Mouse (Mus musculus) frontal cortex, postnatal 10 days (tissue): ENCODE data around the gene Lck.
"Not testable (repeated sequence)": the region's sequence is repeated elsewhere in the genome, so short reads cannot be mapped to it uniquely, and the experiment has no call there.

Source experiments
- DNase-seq, 2 experiments: peaks; one replicate each; pipeline ENCODE4 v3.0.0; 2022; ENCODE audit warnings: low spot score in 2 of 2, mixed read lengths in 1 of 2

The Lck gene

GRCm38 (mm10) chr4:129555862-129556531 lies 17.4 kb downstream of the Lck start:
- no peak for DNase-seq

DNA sequence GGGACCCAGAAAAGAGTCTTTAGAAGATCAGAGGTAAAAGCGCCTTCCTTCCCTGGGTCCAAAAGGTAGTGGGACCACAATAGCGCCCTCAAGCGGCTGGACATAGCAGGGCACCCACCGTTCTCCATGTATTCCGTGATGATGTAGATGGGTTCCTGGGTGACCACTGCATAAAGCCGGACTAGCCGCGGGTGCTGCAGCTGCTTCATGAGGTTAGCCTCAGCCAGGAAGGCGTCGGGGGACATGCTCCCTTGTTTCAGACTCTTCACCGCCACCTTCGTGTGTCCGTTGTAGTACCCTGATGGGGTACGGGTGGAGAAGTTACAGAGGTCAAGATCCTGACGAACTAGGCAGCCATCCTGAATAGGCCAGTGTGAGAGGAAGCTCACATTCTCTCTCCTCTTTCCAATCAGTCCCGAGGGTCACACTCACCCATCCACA lies 18.0 kb downstream of the Lck start:
- DNase-seq = peak in 1 of 2 experiments; percentile 48

DNA sequence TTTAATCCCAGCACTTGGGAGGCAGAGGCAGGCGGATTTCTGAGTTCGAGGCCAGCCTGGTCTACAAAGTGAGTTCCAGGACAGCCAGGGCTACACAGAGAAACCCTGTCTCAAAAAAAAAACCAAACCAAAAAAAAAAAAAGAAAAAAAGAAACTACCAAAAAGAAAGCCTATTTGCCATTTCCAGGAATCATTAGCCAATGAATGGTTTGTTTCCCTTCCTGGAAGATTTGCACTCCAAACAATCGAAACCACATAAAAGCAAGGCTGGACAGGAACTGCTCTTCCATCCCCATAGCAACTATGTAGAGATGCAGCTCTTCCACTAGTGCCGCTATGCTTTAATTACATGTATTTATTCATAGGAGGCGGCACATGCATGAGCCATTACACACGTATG lies 18.9 kb downstream of the Lck start:
- not testable (repeated sequence) for DNase-seq

- no peak for DNase-seq
Measured at GRCm38 (mm10) chr4:129550295-129550694, 23.1 kb downstream of the Lck start.

GRCm38 (mm10) chr4:129549306-129549705 lies 24.1 kb downstream of the Lck start:
- no peak for DNase-seq

DNA sequence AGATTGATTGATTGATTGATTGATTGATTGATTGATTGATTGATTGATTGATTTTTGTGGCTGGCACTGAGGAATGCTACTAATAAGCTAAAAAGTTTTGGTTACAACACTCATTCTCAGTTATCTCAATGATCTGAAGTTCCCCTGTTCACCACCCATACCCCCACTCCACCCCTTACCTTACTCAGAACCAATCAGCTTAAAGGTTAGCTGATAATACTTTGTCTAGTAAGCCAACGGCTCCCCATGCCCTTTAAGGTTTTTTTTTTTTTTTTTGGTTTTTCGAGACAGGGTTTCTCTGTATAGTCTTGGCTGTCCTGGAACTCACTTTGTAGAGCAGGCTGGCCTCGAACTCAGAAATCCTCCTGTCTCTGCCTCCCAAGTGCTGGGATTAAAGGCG lies 25.8 kb downstream of the Lck start:
- DNase-seq = not testable (repeated sequence)

- no peak for DNase-seq
Measured at GRCm38 (mm10) chr4:129544106-129544505, 29.3 kb downstream of the Lck start.

DNA sequence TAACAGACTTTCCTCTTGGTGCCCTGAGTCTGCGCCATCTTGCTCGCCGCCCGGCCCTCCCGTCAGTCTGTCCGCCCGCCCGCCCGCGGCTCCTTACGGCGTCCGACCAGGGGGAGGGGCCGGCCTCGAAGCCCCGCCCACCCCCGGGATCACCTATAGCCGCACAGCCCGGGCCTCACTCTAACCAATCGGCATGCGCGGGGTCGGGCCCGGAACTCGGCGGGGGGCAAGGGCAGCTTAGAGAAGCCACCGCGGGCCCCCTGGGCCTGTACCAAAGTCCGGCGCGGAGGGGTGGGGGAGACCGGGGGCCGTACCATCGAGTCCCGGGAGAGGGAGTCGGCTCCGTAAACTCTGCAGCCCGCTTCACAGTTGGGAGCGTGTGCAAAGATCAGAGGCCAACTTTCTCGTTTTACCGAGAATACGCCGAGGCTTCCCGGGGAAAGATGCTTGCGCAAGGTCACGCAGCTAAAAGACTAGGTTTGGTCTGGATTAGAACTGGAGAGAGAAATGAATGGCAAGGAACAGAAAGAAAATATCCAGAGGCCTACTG lies 30.8 kb downstream of the Lck start, which contains the start of gene Hdac1:
Hdac1 (minus strand) TSS at position 122 of the 550 bp plus-strand sequence.
- DNase-seq = peak; percentile 97

DNA sequence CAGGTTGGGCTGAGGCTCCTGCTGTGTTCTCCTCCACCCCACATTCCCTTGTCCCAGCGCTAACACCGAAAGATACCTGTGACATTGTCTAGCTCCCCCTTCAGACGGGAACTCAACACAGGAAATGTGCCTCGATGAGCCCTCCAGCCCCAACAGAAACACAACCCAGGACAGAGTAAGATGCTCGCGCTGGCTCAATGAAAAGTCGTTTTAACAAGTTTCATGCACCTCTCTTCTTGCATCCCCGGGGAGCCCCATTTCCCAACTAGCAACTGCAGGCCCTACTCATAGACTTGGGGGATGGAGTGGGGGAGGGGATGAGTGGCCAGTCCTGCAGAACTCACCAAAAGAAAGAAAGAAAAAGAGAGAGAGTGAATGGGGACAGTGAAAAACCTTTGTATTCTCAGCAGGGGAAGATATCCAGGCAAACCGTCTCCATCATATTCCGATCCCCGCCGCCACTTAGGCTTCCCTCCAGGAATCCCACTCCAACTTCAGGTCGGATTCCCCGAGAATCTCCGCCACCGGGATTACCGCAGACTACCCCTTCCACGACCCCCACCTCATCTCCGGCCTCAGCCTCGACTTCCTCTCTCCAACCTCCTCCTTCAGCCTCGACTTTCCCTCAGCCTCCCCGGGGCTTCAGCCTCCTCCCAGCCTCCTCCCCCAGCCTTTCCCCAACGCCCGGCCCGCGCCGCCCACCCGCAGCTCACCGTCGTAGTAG lies 31.4 kb downstream of the Lck start:
- no peak for DNase-seq

- no peak for DNase-seq
Measured at GRCm38 (mm10) chr4:129540012-129540411, 33.4 kb downstream of the Lck start.

GRCm38 (mm10) chr4:129528901-129529300 lies 44.5 kb downstream of the Lck start:
- DNase-seq = not testable (repeated sequence)

DNA sequence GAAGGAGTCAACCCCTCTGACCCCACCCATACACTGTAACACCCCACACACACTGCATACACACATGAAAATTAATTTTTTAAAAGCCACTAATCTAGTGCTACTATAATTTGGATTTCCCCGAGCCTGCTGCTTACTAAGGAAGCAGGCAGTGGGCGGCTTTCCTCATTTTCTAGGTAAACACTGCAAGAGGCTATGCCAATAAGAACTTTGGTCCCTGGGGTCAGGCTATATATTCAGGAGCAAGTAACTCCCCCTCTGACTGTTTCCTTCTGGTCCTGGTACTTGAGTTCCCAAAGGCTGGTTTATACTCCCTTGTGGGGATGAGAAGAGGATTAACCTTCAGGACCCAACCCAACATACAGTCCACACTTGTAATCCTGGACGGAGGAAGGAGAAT lies 47.6 kb downstream of the Lck start:
- no peak for DNase-seq

GRCm38 (mm10) chr4:129525338-129525737 lies 48.1 kb downstream of the Lck start:
- no peak for DNase-seq

- no peak for DNase-seq
Measured at GRCm38 (mm10) chr4:129518519-129518918, 54.9 kb downstream of the Lck start.

DNA sequence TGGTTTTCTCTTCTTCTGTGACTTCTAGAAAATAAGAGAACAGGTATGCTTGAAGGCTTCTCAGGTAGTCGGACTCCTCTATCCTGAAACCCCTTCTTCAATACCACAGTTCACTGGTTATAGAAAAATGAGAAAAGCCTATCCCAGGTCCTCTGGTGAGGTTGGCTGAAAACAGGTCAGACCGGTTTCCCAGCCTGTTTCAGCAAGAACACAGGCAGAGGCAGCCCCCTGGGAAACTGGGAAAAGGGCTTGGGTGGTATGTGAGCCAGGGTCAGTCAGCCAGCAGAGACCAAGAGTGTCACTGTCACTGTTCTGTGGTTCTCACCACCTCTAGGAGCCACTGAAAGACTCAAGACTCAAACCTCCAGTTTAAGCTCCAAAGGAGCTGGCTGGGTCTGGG lies 56.5 kb downstream of the Lck start:
- DNase-seq = no peak

- DNase-seq = peak; percentile 60 to 70
Measured at GRCm38 (mm10) chr4:129514300-129514898, 59.0 kb downstream of the Lck start.

DNA sequence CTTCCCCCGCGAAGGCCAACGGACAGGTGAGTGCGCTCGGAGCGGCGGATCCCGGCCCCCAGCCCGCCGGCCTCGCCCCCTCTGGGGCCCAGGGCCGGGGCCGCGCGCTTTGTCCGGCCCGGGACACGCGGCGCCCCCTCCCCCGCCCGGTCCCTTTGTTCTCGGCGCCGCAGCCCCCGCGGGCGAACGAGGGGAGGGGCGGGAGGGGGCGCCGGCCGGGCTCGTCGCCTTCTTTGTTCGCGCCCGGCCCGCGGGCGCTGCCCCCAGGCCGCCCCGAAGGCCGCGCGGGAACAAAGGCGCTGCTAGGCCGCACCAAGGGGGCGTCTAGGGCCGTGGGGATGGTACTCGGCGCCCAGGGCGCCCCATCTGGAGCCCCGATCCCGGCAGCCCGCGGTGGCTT lies 59.5 kb downstream of the Lck start:
- no peak for DNase-seq

DNA sequence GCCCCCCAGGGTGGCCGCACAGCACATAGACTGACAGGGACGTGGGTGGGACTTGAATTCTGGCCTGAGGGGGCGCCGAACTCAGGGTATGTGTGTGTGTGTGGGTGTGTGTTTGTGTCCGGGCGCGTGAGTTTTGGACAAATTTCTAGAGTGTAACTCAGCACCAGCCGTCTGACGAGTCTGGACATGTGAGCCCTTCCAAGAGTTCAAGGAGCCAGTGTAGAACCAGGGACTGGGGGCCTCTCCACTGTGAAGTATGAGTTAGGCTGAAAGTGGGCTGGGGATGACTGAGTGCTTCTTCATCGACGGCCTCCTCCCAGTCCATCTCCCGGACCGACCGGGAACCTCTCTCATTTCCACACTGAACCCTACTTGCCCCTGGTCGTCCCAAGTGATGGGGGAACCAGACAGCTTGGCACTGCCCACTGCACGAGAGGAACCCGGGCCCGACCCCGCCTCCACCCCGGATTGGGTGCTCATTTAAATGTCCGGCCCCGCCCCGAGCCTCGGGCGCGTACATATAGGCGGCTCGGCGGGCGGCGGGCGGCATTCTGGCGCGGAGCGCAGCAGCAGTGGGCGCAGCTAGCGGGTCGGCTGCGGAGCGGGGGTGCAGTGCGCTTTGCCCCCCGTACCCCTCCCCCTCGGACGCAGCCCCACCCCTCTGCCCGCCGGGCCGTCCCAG lies 60.2 kb downstream of the Lck start, which contains the start of gene Marcksl1:
Marcksl1 (plus strand) TSS at position 496 of the 682 bp plus-strand sequence.
- DNase-seq = peak; percentile 88 to 92

- no peak for DNase-seq
Measured at GRCm38 (mm10) chr4:129511413-129512096, 61.9 kb downstream of the Lck start.

DNA sequence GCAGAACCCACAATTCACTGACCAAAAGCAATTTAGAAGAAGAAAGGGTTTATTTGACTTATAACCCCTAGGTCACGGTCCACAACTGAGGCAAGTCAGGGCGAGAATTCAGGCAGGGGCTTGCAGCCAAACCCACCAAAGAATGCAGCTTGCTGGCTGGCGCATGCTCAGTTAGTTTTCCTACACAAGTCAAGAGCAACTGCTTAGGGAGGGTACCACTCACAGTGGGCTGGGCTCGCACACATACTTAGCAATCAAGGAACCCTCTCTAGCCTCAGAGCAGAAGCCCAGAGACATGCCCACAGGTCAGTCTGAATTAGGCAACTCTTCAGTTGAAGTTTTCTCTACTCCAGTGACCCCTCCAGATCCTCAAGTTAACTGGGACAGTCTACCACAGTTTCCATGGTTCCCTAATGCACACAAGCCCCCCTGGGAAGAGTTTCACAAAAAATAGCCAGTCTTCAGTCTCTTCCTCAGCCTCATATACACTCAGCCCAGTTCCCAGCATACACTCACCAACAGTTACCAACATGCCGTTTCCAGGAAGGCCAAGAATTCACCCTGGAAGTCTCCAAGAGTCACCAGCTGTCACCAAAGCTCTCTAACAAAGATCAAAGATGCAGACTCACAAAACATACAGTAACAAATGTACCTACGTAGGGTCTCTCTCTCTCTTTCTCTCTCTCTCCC lies 62.6 kb downstream of the Lck start:
- DNase-seq = no peak

DNA sequence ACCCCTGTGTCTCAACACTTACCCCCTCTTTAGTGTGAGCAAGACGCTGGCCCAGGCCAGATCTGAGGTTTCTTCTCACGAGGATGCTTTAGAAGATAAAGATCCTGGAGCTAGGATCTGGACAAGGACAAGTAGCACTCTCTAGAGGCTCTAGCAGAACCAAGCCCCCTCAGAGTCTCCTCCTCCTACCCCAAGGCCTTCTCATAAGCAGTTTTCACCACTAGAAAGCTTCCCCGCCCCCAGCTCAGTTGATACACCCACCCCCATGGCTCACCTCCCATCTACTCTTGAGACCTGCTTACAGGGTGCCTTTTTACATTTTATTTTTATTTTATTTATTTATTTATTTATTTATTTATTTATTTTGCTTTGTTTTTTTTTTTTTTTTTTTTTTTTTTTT lies 63.8 kb downstream of the Lck start:
- no peak for DNase-seq
